Mouse (Mus musculus): Measurements from ENCODE around the gene Lrrc63. TPM values are rescaled to one million over a fixed set of nuclear protein-coding genes. Genes with fewer than 3 reads are reported as not detected.

The Lrrc63 gene
- polyA plus RNA-seq, 1 experiment from 2014 or later = not detected

DNA sequence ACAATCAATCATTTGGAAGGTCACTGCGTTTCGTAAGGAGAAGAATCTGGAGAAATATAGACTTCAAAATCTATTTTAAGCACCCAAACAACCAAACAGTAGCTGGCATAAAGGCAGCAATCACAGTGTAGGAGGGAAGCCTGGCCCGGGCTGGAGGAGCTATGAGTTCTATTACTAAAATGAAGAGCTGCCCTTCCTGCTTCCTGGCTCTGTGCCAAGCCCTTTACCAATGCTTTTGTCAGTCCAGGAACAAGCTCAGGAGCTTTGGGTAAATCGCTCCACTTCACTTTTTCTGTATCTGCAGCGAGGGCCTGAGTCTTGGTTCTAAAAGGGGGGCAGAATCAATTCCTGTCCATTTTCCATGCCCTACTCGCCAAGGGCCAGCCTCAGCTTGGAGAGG, 52.7 kb downstream of the Lrrc63 start:
- ATAC-seq (no peak), DNase-seq (ENCODE audit: low spot score) (peak; percentile 59)
- no peak overlapping the region for H3K27ac ChIP-seq (ENCODE audit: low read depth, low read length)
- no peaks in the 10 kb centered on the region for H3K4me1 ChIP-seq (ENCODE audit: control insufficient read depth, insufficient read depth, low read length)
- WGBS = 53% methylated on average over 6 of the region's 6 CpGs
- H3K9ac ChIP-seq (ENCODE audit: low read length) = no peak overlapping the region
- H3K36me3 ChIP-seq (ENCODE audit: control insufficient read depth, insufficient read depth, low read length) = no peaks in the 10 kb centered on the region
- no peaks in the 10 kb centered on the region for H3K27me3 ChIP-seq (replicated peaks; ENCODE audit: control insufficient read depth, insufficient read depth, low read length)
- H3K9me3 ChIP-seq (replicated peaks; ENCODE audit: control insufficient read depth, low read length) = no peaks in the 10 kb centered on the region
- H3K4me3 ChIP-seq (ENCODE audit: low read depth, low read length) = no peak overlapping the region
- H3K4me2 ChIP-seq (ENCODE audit: low read length) = no peak overlapping the region

DNA sequence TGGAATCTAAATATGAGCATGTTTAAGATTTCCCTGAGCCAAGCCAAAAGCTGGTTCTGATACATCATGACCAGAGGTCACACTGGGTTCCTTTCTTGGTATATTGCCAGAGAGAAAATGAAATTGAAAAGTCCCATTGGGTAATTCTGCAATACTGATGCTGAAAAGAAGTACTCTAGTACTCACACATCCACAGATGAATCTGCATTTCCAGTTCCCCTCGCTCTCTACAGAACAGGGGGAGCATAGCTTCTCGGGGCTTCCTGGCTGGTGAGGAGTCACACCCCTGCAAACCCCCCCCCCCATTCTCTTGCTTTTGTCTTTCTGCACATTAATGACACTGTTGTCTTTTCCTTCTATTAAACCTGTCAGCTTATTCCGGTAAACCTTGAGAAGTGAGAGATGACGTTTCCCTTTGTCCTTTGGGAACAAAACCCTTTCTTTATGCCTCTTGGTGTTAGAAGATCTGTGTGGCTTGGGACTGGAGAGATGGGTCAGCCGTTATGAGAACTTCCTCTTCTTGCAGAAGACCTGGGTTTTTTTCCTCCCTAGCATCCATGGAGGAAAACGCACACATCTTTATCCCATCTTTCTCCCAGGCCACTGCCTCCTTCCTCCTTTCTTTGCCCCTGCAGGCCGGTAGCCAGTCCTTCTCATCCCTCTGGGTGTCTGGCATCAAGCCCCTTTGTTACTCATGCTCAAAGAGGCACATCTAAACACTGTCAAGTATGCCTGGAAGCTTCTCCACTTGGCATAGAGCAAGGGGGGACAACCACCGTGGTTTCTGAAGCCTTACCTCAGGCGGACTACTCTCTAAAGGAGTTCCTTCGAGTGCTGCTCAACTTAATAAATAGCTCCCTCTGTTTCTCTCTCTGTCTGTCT, 55.1 kb downstream of the Lrrc63 start:
- no peak overlapping the region for H3K4me3 ChIP-seq (ENCODE audit: low read depth, low read length)
- 66% methylated on average over 10 of the region's 10 CpGs for WGBS
- no peaks in the 10 kb centered on the region for H3K36me3 ChIP-seq (ENCODE audit: control insufficient read depth, insufficient read depth, low read length)
- no peaks in the 10 kb centered on the region for H3K4me1 ChIP-seq (ENCODE audit: control insufficient read depth, insufficient read depth, low read length)
- no peak for DNase-seq (ENCODE audit: low spot score)
- no peak overlapping the region for H3K4me2 ChIP-seq (ENCODE audit: low read length)
- H3K27ac ChIP-seq (ENCODE audit: low read depth, low read length) = no peak overlapping the region
- no peaks in the 10 kb centered on the region for H3K9me3 ChIP-seq (replicated peaks; ENCODE audit: control insufficient read depth, low read length)
- no peaks in the 10 kb centered on the region for H3K27me3 ChIP-seq (replicated peaks; ENCODE audit: control insufficient read depth, insufficient read depth, low read length)
- no peak overlapping the region for H3K9ac ChIP-seq (ENCODE audit: low read length)
- ATAC-seq = no peak

DNA sequence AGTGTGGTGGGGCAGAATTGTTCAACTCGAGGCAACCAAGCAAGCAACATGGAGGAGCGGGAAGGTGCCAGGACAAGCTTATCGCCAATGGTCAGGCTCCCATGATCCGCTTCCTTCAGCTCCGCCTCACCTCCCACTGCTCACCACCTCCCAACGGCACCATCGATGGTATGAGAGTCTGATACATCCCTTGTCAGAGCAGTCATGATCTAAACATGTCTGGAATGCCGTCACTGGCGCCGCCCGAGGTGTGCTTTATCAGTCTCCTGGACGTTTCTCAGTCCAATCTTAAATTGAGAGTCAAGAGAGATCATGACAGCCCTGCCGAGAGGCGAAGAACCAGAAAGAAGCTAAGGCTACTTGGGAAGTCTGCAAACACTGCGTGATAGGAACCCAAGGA, 59.6 kb downstream of the Lrrc63 start:
- H3K4me2 ChIP-seq (ENCODE audit: low read length) = no peak overlapping the region
- ATAC-seq (no peak), DNase-seq (ENCODE audit: low spot score) (no peak)
- H3K36me3 ChIP-seq (ENCODE audit: control insufficient read depth, insufficient read depth, low read length) = no peaks in the 10 kb centered on the region
- H3K27ac ChIP-seq (ENCODE audit: low read depth, low read length) = no peak overlapping the region
- no peak overlapping the region for H3K9ac ChIP-seq (ENCODE audit: low read length)
- no peak overlapping the region for H3K4me3 ChIP-seq (ENCODE audit: low read depth, low read length)
- H3K9me3 ChIP-seq (replicated peaks; ENCODE audit: control insufficient read depth, low read length) = no peaks in the 10 kb centered on the region
- H3K4me1 ChIP-seq (ENCODE audit: control insufficient read depth, insufficient read depth, low read length) = no peaks in the 10 kb centered on the region
- WGBS = 91% methylated on average over 15 of the region's 15 CpGs
- H3K27me3 ChIP-seq (replicated peaks; ENCODE audit: control insufficient read depth, insufficient read depth, low read length) = no peaks in the 10 kb centered on the region

DNA sequence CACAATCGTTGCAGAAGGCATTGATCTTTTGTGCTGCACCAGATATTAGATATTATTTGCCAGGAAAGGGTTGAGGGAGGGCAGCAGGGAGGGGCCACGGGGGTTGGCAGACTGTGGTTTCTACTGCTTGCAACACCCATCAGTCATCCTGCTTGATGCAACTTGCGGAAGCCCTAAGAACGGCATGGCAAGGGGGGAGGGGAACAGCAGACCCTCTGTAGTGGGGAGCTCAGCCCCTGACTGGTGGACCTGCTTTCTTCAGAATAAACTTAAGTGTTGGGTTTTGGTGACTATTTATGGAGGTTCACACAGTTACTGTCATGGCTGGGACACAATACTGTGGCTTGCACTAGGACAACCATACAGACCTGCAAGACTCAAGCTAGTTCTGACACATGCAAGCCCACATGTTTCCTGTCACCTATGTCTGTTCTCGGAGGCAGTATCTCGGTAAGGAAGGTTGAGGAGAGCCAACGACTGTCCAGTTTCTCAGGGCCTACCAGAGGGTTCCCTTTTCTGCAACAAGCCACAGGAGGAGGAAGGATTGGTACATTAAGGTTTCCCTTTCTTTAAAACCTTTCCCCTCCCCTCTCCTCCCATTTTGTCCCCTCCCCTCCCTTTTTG, 61.2 kb downstream of the Lrrc63 start:
- 77% methylated on average over 7 of the region's 7 CpGs for WGBS
- H3K27me3 ChIP-seq (replicated peaks; ENCODE audit: control insufficient read depth, insufficient read depth, low read length) = no peaks in the 10 kb centered on the region
- ATAC-seq (no peak), DNase-seq (ENCODE audit: low spot score) (no peak)
- H3K27ac ChIP-seq (ENCODE audit: low read depth, low read length) = no peak overlapping the region
- H3K36me3 ChIP-seq (ENCODE audit: control insufficient read depth, insufficient read depth, low read length) = no peaks in the 10 kb centered on the region
- no peak overlapping the region for H3K4me3 ChIP-seq (ENCODE audit: low read depth, low read length)
- no peaks in the 10 kb centered on the region for H3K9me3 ChIP-seq (replicated peaks; ENCODE audit: control insufficient read depth, low read length)
- H3K4me1 ChIP-seq (ENCODE audit: control insufficient read depth, insufficient read depth, low read length) = no peaks in the 10 kb centered on the region
- no peak overlapping the region for H3K9ac ChIP-seq (ENCODE audit: low read length)
- no peak overlapping the region for H3K4me2 ChIP-seq (ENCODE audit: low read length)

DNA sequence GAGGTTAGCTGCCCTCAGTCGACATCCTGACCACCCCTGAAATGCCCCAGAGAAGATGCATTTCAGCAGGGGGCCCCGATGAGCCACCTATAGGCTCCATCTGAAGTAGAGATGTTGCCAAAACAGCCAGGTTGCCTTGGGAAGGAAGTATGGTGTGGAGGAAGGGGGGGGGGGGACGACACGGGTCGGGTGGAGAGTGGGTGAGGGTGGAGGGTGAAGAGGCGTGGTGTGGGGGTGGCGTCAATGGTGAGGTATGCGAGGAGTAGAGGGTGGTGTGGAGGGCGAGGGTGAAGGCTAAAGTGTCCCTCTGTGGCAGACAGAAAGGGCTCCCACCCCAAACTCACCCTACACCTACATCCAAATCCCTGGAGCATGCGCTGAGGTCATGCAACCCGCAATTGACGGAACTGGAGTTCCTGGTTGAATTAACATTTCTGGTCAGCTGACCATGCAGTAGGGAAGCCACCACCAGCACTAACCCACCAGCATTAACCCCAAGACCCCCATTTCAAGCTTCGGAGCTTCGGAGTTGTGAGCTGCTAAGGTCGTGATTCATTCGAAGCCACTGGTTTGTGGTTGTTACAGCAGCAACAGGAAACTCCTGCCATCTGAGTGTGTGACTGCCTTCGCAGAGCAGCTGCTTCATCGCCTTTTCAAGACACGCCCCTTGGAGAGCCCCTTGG, 62.1 kb downstream of the Lrrc63 start:
- ATAC-seq (no peak), DNase-seq (ENCODE audit: low spot score) (no peak)
- no peak overlapping the region for H3K4me2 ChIP-seq (ENCODE audit: low read length)
- no peak overlapping the region for H3K27ac ChIP-seq (ENCODE audit: low read depth, low read length)
- no peaks in the 10 kb centered on the region for H3K9me3 ChIP-seq (replicated peaks; ENCODE audit: control insufficient read depth, low read length)
- no peaks in the 10 kb centered on the region for H3K4me1 ChIP-seq (ENCODE audit: control insufficient read depth, insufficient read depth, low read length)
- H3K27me3 ChIP-seq (replicated peaks; ENCODE audit: control insufficient read depth, insufficient read depth, low read length) = no peaks in the 10 kb centered on the region
- no peaks in the 10 kb centered on the region for H3K36me3 ChIP-seq (ENCODE audit: control insufficient read depth, insufficient read depth, low read length)
- no peak overlapping the region for H3K9ac ChIP-seq (ENCODE audit: low read length)
- WGBS = 90% methylated on average over 19 of the region's 19 CpGs
- no peak overlapping the region for H3K4me3 ChIP-seq (ENCODE audit: low read depth, low read length)

DNA sequence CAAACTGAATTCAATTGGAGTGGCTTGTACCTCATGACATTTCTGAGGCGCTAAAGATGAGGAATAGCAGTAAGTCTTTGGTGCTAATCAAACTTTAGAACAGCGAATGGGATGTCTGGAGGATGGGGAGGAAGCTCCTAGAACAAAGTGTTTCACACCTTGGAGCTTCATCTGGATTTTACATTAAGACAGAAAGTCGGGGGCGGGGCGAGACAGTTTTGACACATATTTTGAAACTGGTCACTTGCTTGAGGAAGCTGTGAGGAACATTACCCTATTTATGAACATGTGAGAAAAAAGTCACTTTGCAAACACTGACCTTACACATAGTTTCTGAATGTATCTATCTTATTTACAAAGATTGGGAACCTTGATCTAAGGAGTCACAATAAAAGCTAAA, 65.5 kb downstream of the Lrrc63 start:
- DNase-seq (ENCODE audit: low spot score) = no peak
- Histone ChIP-seq H3K4me2 (ENCODE audit: low read length) (no peak overlapping the region), H3K4me1 (ENCODE audit: control insufficient read depth, insufficient read depth, low read length) (no peaks in the 10 kb centered on the region), H3K36me3 (ENCODE audit: control insufficient read depth, insufficient read depth, low read length) (no peaks in the 10 kb centered on the region), H3K9me3 (replicated peaks; ENCODE audit: control insufficient read depth, low read length) (no peaks in the 10 kb centered on the region), H3K27me3 (replicated peaks; ENCODE audit: control insufficient read depth, insufficient read depth, low read length) (no peaks in the 10 kb centered on the region), H3K9ac (ENCODE audit: low read length) (no peak overlapping the region), H3K4me3 (ENCODE audit: low read depth, low read length) (no peak overlapping the region), H3K27ac (ENCODE audit: low read depth, low read length) (no peak overlapping the region)
- no peak for ATAC-seq
- 96% methylated on average over 5 of the region's 5 CpGs for WGBS

DNA sequence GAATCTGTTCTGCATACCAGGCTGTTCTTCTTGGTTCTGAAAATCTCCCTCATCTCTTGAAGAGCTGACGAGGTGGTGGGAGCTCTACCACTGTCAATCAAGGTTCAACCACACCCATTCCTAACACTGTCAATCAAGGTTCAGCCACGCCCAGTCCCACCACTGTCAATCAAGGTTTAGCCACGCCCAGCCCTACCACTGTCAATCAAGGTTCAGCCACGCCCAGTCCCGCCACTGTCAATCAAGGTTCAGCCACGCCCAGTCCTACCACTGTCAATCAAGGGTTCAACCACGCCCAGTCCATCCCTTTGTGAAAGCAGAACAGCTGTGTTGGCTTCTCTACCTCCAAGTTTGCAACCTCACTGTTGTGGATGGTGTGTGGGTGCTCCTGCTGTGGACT, 66.2 kb downstream of the Lrrc63 start:
- no peaks in the 10 kb centered on the region for H3K36me3 ChIP-seq (ENCODE audit: control insufficient read depth, insufficient read depth, low read length)
- H3K4me1 ChIP-seq (ENCODE audit: control insufficient read depth, insufficient read depth, low read length) = no peaks in the 10 kb centered on the region
- H3K9ac ChIP-seq (ENCODE audit: low read length) = no peak overlapping the region
- WGBS = 84% methylated on average over 7 of the region's 7 CpGs
- DNase-seq (ENCODE audit: low spot score) (no peak), ATAC-seq (no peak)
- H3K27me3 ChIP-seq (replicated peaks; ENCODE audit: control insufficient read depth, insufficient read depth, low read length) = no peaks in the 10 kb centered on the region
- H3K27ac ChIP-seq (ENCODE audit: low read depth, low read length) = no peak overlapping the region
- no peaks in the 10 kb centered on the region for H3K9me3 ChIP-seq (replicated peaks; ENCODE audit: control insufficient read depth, low read length)
- H3K4me3 ChIP-seq (ENCODE audit: low read depth, low read length) = no peak overlapping the region
- no peak overlapping the region for H3K4me2 ChIP-seq (ENCODE audit: low read length)

DNA sequence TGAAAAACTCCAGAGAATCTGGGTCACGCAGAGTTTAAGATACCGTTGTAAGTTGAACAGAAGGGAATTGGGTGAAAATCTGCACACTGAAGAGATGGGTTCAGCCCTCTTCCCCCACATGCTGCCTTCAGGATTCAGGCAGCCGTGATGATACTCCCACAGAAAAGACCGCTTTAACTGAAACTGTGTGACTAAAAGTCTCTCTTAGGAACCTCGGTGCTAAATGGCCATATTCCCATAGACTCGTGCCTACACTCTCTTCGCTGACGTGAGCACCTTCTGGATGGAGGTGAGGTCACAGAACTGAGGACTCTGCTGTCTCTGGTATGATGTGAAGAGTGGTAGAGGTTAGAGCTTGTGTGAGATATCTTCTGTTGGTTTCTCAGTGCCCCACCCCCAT, 66.7 kb downstream of the Lrrc63 start:
- Histone ChIP-seq H3K9ac (ENCODE audit: low read length) (no peak overlapping the region), H3K36me3 (ENCODE audit: control insufficient read depth, insufficient read depth, low read length) (no peaks in the 10 kb centered on the region), H3K4me2 (ENCODE audit: low read length) (no peak overlapping the region), H3K27me3 (replicated peaks; ENCODE audit: control insufficient read depth, insufficient read depth, low read length) (no peaks in the 10 kb centered on the region), H3K27ac (ENCODE audit: low read depth, low read length) (no peak overlapping the region), H3K9me3 (replicated peaks; ENCODE audit: control insufficient read depth, low read length) (no peaks in the 10 kb centered on the region), H3K4me1 (ENCODE audit: control insufficient read depth, insufficient read depth, low read length) (no peaks in the 10 kb centered on the region), H3K4me3 (ENCODE audit: low read depth, low read length) (no peak overlapping the region)
- no peak for DNase-seq (ENCODE audit: low spot score)
- no peak for ATAC-seq
- 97% methylated on average over 8 of the region's 8 CpGs for WGBS

DNA sequence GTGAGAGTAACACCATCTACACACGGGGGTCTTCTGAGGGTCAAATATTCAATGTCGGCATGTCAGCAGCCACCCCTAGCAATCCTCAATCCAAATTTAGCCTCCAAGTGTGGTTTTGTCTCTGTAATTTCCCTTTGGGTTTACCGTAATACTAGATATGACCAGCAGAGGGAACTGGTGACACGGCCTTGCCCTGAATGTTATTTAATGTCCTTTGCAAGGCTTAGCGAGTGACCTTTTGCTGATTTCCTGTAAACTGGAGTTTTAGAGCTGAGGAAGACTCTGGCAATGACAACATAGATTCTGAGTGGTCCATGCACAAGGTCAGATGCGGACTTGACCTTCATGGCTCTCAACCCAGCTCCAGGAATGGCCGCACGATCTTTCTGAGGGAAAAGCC, 70.1 kb downstream of the Lrrc63 start:
- H3K27me3 ChIP-seq (replicated peaks; ENCODE audit: control insufficient read depth, insufficient read depth, low read length) = no peaks in the 10 kb centered on the region
- no peaks in the 10 kb centered on the region for H3K4me1 ChIP-seq (ENCODE audit: control insufficient read depth, insufficient read depth, low read length)
- no peak overlapping the region for H3K4me2 ChIP-seq (ENCODE audit: low read length)
- WGBS = 42% methylated on average over 8 of the region's 8 CpGs
- no peaks in the 10 kb centered on the region for H3K9me3 ChIP-seq (replicated peaks; ENCODE audit: control insufficient read depth, low read length)
- H3K27ac ChIP-seq (ENCODE audit: low read depth, low read length) = no peak overlapping the region
- ATAC-seq (no peak), DNase-seq (ENCODE audit: low spot score) (peak; percentile 66)
- no peaks in the 10 kb centered on the region for H3K36me3 ChIP-seq (ENCODE audit: control insufficient read depth, insufficient read depth, low read length)
- H3K4me3 ChIP-seq (ENCODE audit: low read depth, low read length) = no peak overlapping the region
- no peak overlapping the region for H3K9ac ChIP-seq (ENCODE audit: low read length)

All from forebrain, embryonic 14.5 days (tissue).